Mouse (Mus musculus) midbrain, embryonic 10.5 days (tissue): ENCODE measurements at regions not wholly inside any gene's neighbourhood (a gene's known extent, or its start where the extent isn't known, plus 50 kb on each side); places are given as distances from the start of the nearest gene placed in this dataset.
"Not testable (repeated sequence)": the region's sequence is repeated elsewhere in the genome, so short reads cannot be mapped to it uniquely, and the experiment has no call there.

Experiments used
- DNase-seq: peaks from one replicate; pipeline ENCODE4 v3.0.0-alpha.2; 2017; ENCODE audit warnings: low spot score
- H3K27ac ChIP-seq: fragments of 300-500 bp; sonication (generic); replicated peaks from 2 replicates; pipeline ENCODE4 v1.5.1; 2016; ENCODE audit warnings: mild to moderate bottlenecking
- H3K27me3 ChIP-seq: fragments of 300-500 bp; sonication (generic); 2 replicates; pipeline ENCODE4 v1.6.1; 2016; ENCODE audit warnings: low read depth, mild to moderate bottlenecking; ENCODE audit not compliant: poor library complexity, severe bottlenecking
- H3K36me3 ChIP-seq: fragments of 300-500 bp; sonication (generic); 2 replicates; pipeline ENCODE4 v1.6.1; 2016; ENCODE audit warnings: mild to moderate bottlenecking, moderate library complexity
- H3K4me1 ChIP-seq: fragments of 300-500 bp; sonication (generic); 2 replicates; pipeline ENCODE4 v1.6.1; 2016
- H3K4me3 ChIP-seq: fragments of 300-500 bp; sonication (generic); 2 replicates; pipeline ENCODE4 v1.5.1; 2016; ENCODE audit warnings: mild to moderate bottlenecking, moderate library complexity
- H3K9me3 ChIP-seq: fragments of 300-500 bp; sonication (generic); replicated peaks from 2 replicates; pipeline ENCODE4 v1.6.1; 2016; ENCODE audit warnings: mild to moderate bottlenecking
- WGBS: fragments of 180-500 bp; shearing (Covaris S2); methylation state at CpG from one replicate; pipeline ENCODE4 v1.1.7; 2016; 5-methylcytosine and 5-hydroxymethylcytosine counted together

- DNase-seq = peak; percentile 60
- WGBS = 8% methylated on average over 9 of the region's 9 CpGs
- no peaks in the 10 kb centered on the region for H3K9me3 ChIP-seq
- H3K36me3 ChIP-seq = no peaks in the 10 kb centered on the region
- H3K27me3 ChIP-seq = no peaks in the 10 kb centered on the region
- peak overlapping the region; percentile 26; the same call in 1 of the 2 replicates for H3K4me3 ChIP-seq
- H3K4me1 ChIP-seq = no peaks in the 10 kb centered on the region
- H3K27ac ChIP-seq = no peak overlapping the region
Measured at GRCm38 (mm10) chr16:54983759-54984218, 314.0 kb downstream of the Zpld1 start.

GRCm38 (mm10) chr16:54970356-54970755, 327.4 kb downstream of the Zpld1 start:
- H3K4me1 ChIP-seq = no peaks in the 10 kb centered on the region
- H3K9me3 ChIP-seq = 0 out of 2 replicates have a peak, but pooled peaks cover 5% of the 10 kb centered on the region
- H3K36me3 ChIP-seq = no peaks in the 10 kb centered on the region
- H3K4me3 ChIP-seq = no peak overlapping the region
- 91% methylated on average over 6 of the region's 6 CpGs for WGBS
- DNase-seq = no peak
- H3K27me3 ChIP-seq = no peaks in the 10 kb centered on the region
- no peak overlapping the region for H3K27ac ChIP-seq

GRCm38 (mm10) chr16:54943808-54944315, 353.9 kb downstream of the Zpld1 start:
- no peak for DNase-seq
- WGBS = 68% methylated on average over 7 of the region's 7 CpGs
- Histone ChIP-seq H3K36me3 (no peaks in the 10 kb centered on the region), H3K27ac (no peak overlapping the region), H3K4me1 (no peaks in the 10 kb centered on the region), H3K9me3 (no peaks in the 10 kb centered on the region), H3K27me3 (no peaks in the 10 kb centered on the region), H3K4me3 (no peak overlapping the region)

GRCm38 (mm10) chr16:54928259-54928658, 369.5 kb downstream of the Zpld1 start:
- H3K4me1 ChIP-seq = no peaks in the 10 kb centered on the region
- WGBS = 83% methylated on average over 3 of the region's 3 CpGs
- H3K27me3 ChIP-seq = no peaks in the 10 kb centered on the region
- no peaks in the 10 kb centered on the region for H3K9me3 ChIP-seq
- DNase-seq = no peak
- no peaks in the 10 kb centered on the region for H3K36me3 ChIP-seq
- no peak overlapping the region for H3K27ac ChIP-seq
- no peak overlapping the region for H3K4me3 ChIP-seq

GRCm38 (mm10) chr16:54902911-54903310, 394.9 kb downstream of the Zpld1 start:
- no peaks in the 10 kb centered on the region for H3K36me3 ChIP-seq
- no peak overlapping the region for H3K27ac ChIP-seq
- H3K27me3 ChIP-seq = no peaks in the 10 kb centered on the region
- no peaks in the 10 kb centered on the region for H3K4me1 ChIP-seq
- no peak overlapping the region for H3K4me3 ChIP-seq
- 96% methylated on average over 4 of the region's 4 CpGs for WGBS
- H3K9me3 ChIP-seq = no peaks in the 10 kb centered on the region
- no peak for DNase-seq

- no peak overlapping the region for H3K27ac ChIP-seq
- H3K36me3 ChIP-seq = no peaks in the 10 kb centered on the region
- DNase-seq = no peak
- 77% methylated on average over 1 of the region's 1 CpGs for WGBS
- H3K9me3 ChIP-seq = no peaks in the 10 kb centered on the region
- no peak overlapping the region for H3K4me3 ChIP-seq
- H3K4me1 ChIP-seq = no peaks in the 10 kb centered on the region
- no peaks in the 10 kb centered on the region for H3K27me3 ChIP-seq
Measured at GRCm38 (mm10) chr16:54901461-54901860, 396.3 kb downstream of the Zpld1 start.

GRCm38 (mm10) chr16:54894661-54895060, 403.1 kb downstream of the Zpld1 start:
- Histone ChIP-seq H3K36me3 (no peaks in the 10 kb centered on the region), H3K27me3 (no peaks in the 10 kb centered on the region), H3K27ac (no peak overlapping the region), H3K4me3 (no peak overlapping the region), H3K4me1 (no peaks in the 10 kb centered on the region), H3K9me3 (no peaks in the 10 kb centered on the region)
- 94% methylated on average over 5 of the region's 5 CpGs for WGBS
- DNase-seq = no peak

- DNase-seq = peak; percentile 11
- Histone ChIP-seq H3K4me1 (peaks cover 6% of the 10 kb centered on the region), H3K27me3 (no peaks in the 10 kb centered on the region), H3K9me3 (no peaks in the 10 kb centered on the region), H3K27ac (no peak overlapping the region), H3K36me3 (no peaks in the 10 kb centered on the region), H3K4me3 (no peak overlapping the region)
Measured at GRCm38 (mm10) chr16:54857369-54857768, 440.4 kb downstream of the Zpld1 start.

- H3K27me3 ChIP-seq, DNase-seq, H3K4me3 ChIP-seq, H3K27ac ChIP-seq, H3K9me3 ChIP-seq, H3K4me1 ChIP-seq, H3K36me3 ChIP-seq: not testable (repeated sequence)
- 88% methylated on average over 4 of the region's 4 CpGs for WGBS
Measured at GRCm38 (mm10) chr16:54842996-54843395, 454.8 kb downstream of the Zpld1 start.
